Mouse (Mus musculus) small intestine, adult 2 months (tissue): Measurements from ENCODE around the gene Olfr319. TPM values are rescaled to one million over a fixed set of nuclear protein-coding genes. Genes with fewer than 3 reads are reported as not detected.
"Not testable (repeated sequence)": the region's sequence is repeated elsewhere in the genome, so short reads cannot be mapped to it uniquely, and the experiment has no call there.

Experiments used
- H3K27ac ChIP-seq: fragments of 200-500 bp; 2 replicates; pipeline ENCODE4 v1.5.1; 2012; ENCODE audit warnings: low read depth, low read length, control low read depth, inconsistent platforms; ENCODE audit not compliant: insufficient read depth
- H3K27me3 ChIP-seq: fragments of 200-500 bp; 2 replicates; pipeline ENCODE4 v1.6.1; 2012; ENCODE audit warnings: mild to moderate bottlenecking, moderate library complexity, low read length, inconsistent platforms; ENCODE audit not compliant: control insufficient read depth, insufficient read depth
- H3K36me3 ChIP-seq: fragments of 200-500 bp; 2 replicates; pipeline ENCODE4 v1.6.1; 2012; ENCODE audit warnings: mild to moderate bottlenecking, low read length, control low read depth, inconsistent platforms; ENCODE audit not compliant: control insufficient read depth, insufficient read depth
- H3K4me1 ChIP-seq: fragments of 200-500 bp; 2 replicates; pipeline ENCODE4 v1.6.1; 2012; ENCODE audit warnings: low read length, inconsistent platforms, mixed read lengths; ENCODE audit not compliant: control insufficient read depth, insufficient read depth, insufficient read length
- H3K4me3 ChIP-seq: fragments of 200-500 bp; 2 replicates; pipeline ENCODE4 v1.5.1; 2012; ENCODE audit warnings: low read depth, mild to moderate bottlenecking, control low read depth, inconsistent platforms, low read length, moderate library complexity
- CTCF ChIP-seq: fragments of 200-500 bp; IDR thresholded peaks from 2 replicates; pipeline ENCODE4 v1.5.1; 2012; ENCODE audit warnings: low read depth, mild to moderate bottlenecking, control low read depth, inconsistent platforms, low read length, moderate library complexity, mixed read lengths; ENCODE audit not compliant: insufficient replicate concordance, insufficient read length; ENCODE audit errors: extremely low read depth
- POLR2A ChIP-seq: fragments of 200-500 bp; IDR thresholded peaks from 2 replicates; pipeline ENCODE4 v1.6.1; 2012; ENCODE audit warnings: low read depth, mild to moderate bottlenecking, control low read depth, inconsistent platforms, low read length, moderate library complexity
- WGBS: fragments of 180-500 bp; shearing (Covaris S2); methylation state at CpG from one replicate; pipeline ENCODE4 v1.1.7; 2018; 5-methylcytosine and 5-hydroxymethylcytosine counted together
- polyA plus RNA-seq: library from polyadenylated mRNA; depleted of rRNA; stranded (reverse); fragments of >200 nt; gene quantifications from 2 replicates; pipeline ENCODE4 v1.2.3, GENCODE M21; 2012; rRNA removed

Gene Olfr319
- not detected in 2 replicates for polyA plus RNA-seq

DNA sequence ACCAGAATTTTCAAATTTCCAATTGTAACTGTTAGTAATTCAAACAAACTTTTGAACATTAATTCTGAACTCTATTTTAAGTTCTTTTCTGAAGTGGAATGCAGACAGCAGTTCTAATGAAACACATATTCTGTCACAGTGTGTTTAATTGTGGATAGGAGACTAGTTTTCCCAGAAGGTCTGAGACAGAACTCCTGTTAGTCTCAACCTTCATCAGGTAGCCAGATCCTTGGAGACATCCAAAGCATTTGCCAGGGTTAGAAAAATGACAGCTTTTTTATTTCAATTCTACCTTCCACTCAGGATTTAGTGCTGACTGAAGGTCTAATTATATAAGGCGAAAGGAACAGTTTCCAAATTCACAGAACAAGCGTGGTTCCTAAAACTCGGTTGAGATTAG, at the start of gene Olfr319:
Gene Olfr319, plus strand, starts transcription at position 301 of the 400 bp plus-strand sequence.
- Histone ChIP-seq H3K4me3 (no peak within 1 kb of the TSS), H3K4me1 (no peaks in the 10 kb centered on the region), H3K27me3 (no peaks in the 10 kb centered on the region), H3K36me3 (no peaks in the 10 kb centered on the region), H3K27ac (no peak within 1 kb of the TSS)
- TF ChIP-seq CTCF: no peak
- TF ChIP-seq POLR2A: no peak
- WGBS: 85% methylated on average over 3 of the region's 3 CpGs

DNA sequence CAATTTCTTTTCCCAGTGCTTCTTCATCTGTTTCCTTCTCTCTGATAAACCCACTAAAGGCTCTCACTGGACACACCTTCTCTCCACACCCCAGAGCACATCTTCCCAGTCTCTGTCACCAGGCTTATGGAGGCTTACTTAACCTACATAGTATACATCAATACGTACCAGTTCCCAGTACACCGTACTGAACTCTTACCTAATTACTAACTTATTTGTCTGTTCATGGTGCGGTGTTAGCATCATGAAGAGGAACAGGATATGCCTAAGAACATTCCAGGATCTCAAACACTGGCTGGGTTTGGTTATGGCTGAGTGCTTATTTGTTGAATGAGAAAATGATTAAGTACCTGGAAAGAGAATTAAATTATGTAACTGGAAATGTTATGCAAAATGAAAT, 43.8 kb upstream of the Olfr319 start:
- Histone ChIP-seq H3K4me3 (no peak overlapping the region), H3K27ac (no peak overlapping the region), H3K4me1 (no peaks in the 10 kb centered on the region), H3K27me3 (no peaks in the 10 kb centered on the region; the same call in 1 of the 2 replicates), H3K36me3 (no peaks in the 10 kb centered on the region)
- 86% methylated on average over 3 of the region's 3 CpGs for WGBS
- TF ChIP-seq CTCF: no peak
- no peak for TF ChIP-seq POLR2A

DNA sequence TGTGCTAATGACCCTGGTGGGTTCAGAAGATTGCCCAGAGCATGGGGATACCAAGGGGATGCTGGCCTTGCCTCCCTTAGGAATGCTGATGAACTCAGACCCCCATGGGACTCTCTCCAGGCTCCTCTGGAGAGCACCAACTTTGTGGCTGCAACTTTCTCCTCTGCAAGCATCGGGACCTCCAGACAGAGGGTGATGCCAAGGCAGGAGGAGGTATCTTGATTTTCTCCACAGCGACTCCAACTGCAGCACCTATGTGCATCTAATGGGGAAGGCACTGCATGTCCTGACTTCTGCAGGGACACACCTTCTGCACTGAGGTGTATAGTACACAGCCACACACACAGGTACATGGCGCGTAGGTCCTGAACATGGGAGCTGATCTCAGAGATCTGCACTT, 40.4 kb upstream of the Olfr319 start, which contains the start of gene Olfr322:
Gene Olfr322, plus strand, starts transcription at position 187 of the 400 bp plus-strand sequence.
- TF ChIP-seq CTCF: no peak
- TF ChIP-seq POLR2A: no peak
- no peak within 1 kb of the TSS for H3K27ac ChIP-seq
- H3K4me1 ChIP-seq: no peaks in the 10 kb centered on the region
- H3K36me3 ChIP-seq: no peaks in the 10 kb centered on the region
- H3K27me3 ChIP-seq: no peaks in the 10 kb centered on the region
- WGBS: 84% methylated on average over 4 of the region's 4 CpGs
- no peak within 1 kb of the TSS for H3K4me3 ChIP-seq

DNA sequence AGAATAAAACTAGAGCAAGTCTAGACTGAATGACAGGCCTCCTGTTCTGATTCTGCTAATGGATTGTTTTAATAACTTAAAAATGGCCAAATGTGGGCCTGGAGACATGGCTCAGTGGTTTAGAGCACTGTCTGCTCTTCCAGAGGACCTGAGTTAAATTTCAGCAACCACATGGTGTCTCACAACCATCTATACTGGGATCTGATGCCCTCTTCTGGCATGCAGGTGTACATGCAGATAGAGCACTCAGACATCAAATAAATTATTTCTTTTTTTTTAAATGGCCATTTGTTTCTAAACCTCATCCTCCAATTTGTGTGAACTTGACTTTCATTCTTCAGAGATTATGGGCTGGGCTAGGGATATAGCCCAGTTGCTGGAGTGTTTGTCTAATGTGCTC, 29.7 kb upstream of the Olfr319 start:
- Histone ChIP-seq H3K4me3 (no peak overlapping the region), H3K36me3 (no peaks in the 10 kb centered on the region), H3K27ac (no peak overlapping the region), H3K27me3 (no peaks in the 10 kb centered on the region), H3K4me1 (no peaks in the 10 kb centered on the region)
- TF ChIP-seq CTCF (no peak), POLR2A (no peak)

DNA sequence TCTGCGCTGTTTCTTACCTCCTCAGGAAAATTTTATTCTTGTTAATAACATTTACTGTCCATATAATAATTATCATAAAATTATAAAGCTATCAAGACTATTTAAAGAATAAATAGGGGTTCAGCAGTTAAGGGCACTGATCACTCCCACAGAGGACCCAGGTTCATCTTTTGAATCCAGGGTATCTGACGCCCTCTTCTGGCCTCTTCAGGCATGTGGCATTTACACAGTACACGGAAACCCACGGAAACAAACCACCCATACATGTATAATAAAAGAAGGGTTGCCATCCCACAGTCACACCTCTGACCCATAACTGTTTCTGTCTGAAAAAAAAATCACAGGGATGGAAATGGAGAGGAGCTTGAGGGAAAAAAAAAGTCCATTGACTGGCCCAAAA, 27.1 kb upstream of the Olfr319 start:
- no peaks in the 10 kb centered on the region for H3K36me3 ChIP-seq
- no peaks in the 10 kb centered on the region for H3K4me1 ChIP-seq
- H3K4me3 ChIP-seq: no peak overlapping the region
- no peak overlapping the region for H3K27ac ChIP-seq
- TF ChIP-seq CTCF (no peak), POLR2A (no peak)
- 44% methylated on average over 4 of the region's 4 CpGs for WGBS
- H3K27me3 ChIP-seq: no peaks in the 10 kb centered on the region

DNA sequence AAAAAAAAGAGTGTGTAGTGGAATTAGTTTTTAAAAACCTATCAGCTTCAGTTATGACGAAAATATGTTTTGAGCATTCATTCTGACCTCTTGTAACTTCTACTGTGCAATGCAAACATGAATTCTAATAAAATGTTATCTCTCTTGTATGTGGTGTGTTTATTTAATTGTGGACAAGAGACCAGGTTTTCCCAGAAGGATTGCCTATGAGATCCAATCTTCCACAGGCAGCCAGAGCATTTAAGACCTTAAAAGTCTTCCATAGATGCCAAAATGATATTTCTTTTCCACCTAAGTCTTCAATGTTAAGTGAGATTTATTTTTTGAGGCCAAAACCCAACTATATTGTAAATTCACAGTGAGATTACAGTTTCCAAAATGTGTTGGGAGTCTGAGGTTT, 18.2 kb upstream of the Olfr319 start, which contains the start of gene Olfr320:
Gene Olfr320, plus strand, starts transcription at position 301 of the 400 bp plus-strand sequence.
- no peak for TF ChIP-seq CTCF
- TF ChIP-seq POLR2A: no peak
- no peaks in the 10 kb centered on the region for H3K36me3 ChIP-seq
- WGBS: 75% methylated on average over 1 of the region's 1 CpGs
- H3K4me3 ChIP-seq: no peak within 1 kb of the TSS
- no peak within 1 kb of the TSS for H3K27ac ChIP-seq
- no peaks in the 10 kb centered on the region for H3K27me3 ChIP-seq
- no peaks in the 10 kb centered on the region for H3K4me1 ChIP-seq

DNA sequence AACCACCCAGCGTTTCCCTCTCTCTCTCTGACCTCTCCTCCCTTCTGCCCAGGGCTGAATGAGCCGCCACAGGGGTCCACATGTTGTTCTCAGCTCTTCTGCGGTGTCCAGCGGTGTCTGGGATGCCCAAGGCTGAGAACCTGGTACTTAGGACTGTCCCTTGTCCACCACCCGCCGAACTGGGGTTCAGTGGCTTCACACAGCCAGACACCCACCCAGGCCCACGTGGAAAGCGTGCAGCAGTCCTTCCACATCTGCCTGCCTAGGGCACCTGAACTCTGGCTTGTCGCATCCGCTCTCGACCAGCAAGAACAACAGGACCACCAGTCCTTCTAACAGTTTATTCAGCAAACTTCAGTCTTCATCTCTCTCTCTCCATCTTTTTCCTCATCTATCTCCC, 10.1 kb downstream of the Olfr319 start:
- 81% methylated on average over 11 of the region's 11 CpGs for WGBS
- H3K36me3 ChIP-seq: no peaks in the 10 kb centered on the region
- no peaks in the 10 kb centered on the region for H3K4me1 ChIP-seq
- TF ChIP-seq POLR2A (no peak), CTCF (no peak)
- H3K27ac ChIP-seq: no peak overlapping the region
- no peak overlapping the region for H3K4me3 ChIP-seq
- H3K27me3 ChIP-seq: no peaks in the 10 kb centered on the region

DNA sequence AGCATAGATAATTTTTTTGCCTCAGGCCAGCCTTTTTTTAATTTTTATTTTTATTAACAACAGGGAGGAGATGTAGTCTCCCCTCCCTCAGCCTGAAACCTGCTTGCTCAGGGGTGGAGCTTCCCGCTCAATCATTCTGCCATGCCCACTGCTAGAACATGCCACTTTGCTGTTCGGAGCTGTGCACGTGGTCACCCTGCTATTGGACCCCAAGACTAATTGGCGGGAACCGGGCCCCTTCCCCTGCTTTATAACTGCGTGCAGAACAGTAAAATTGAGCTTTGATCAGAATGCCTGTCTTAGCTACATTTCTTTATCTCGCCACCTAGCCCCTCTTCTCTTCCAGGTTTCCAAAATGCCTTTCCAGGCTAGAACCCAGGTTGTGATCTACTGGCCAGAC, 18.8 kb downstream of the Olfr319 start:
- WGBS: 86% methylated on average over 7 of the region's 7 CpGs
- not testable (repeated sequence) for H3K4me1 ChIP-seq, H3K4me3 ChIP-seq, H3K27ac ChIP-seq, H3K36me3 ChIP-seq, H3K27me3 ChIP-seq
